Mouse (Mus musculus) intestine, embryonic 14.5 days (tissue): Measurements from ENCODE around the gene Tab1. TPM values are rescaled to one million over a fixed set of nuclear protein-coding genes. Genes with fewer than 3 reads are reported as not detected.

Experiments
- ATAC-seq: fragments of 200-750 bp; cut with Nextera tagmentation; replicated peaks from 2 replicates; pipeline ENCODE4 v1.8.0; 2017; ENCODE audit warnings: low read depth, moderate number of reproducible peaks, moderate TSS enrichment, moderate library complexity; ENCODE audit not compliant: low FRiP score, low TSS enrichment
- DNase-seq: peaks from one replicate; pipeline ENCODE4 v3.0.0-alpha.2; 2018; ENCODE audit warnings: low spot score
- H3K27ac ChIP-seq: fragments of 300-500 bp; sonication (generic); 2 replicates; pipeline ENCODE4 v1.5.1; 2014; ENCODE audit warnings: low read depth, mild to moderate bottlenecking, control low read depth
- H3K27me3 ChIP-seq: fragments of 300-500 bp; sonication (generic); replicated peaks from 2 replicates; pipeline ENCODE4 v1.6.1; 2014; ENCODE audit warnings: low read length, control low read depth; ENCODE audit not compliant: control insufficient read depth, insufficient read depth
- H3K36me3 ChIP-seq: fragments of 300-500 bp; sonication (generic); 2 replicates; pipeline ENCODE4 v1.6.1; 2014; ENCODE audit warnings: low read length, control low read depth; ENCODE audit not compliant: control insufficient read depth, insufficient read depth
- H3K4me1 ChIP-seq: fragments of 300-500 bp; sonication (generic); replicated peaks from 2 replicates; pipeline ENCODE4 v1.6.1; 2014; ENCODE audit warnings: low read length, control low read depth, mixed read lengths; ENCODE audit not compliant: control insufficient read depth, insufficient read depth
- H3K4me2 ChIP-seq: fragments of 300-500 bp; sonication (generic); 2 replicates; pipeline ENCODE4 v1.6.1; 2014; ENCODE audit warnings: low read length
- H3K4me3 ChIP-seq: fragments of 300-500 bp; sonication (generic); 2 replicates; pipeline ENCODE4 v1.5.1; 2014; ENCODE audit warnings: low read depth, low read length, control low read depth, mixed read lengths
- H3K9ac ChIP-seq: fragments of 300-500 bp; sonication (generic); 2 replicates; pipeline ENCODE4 v1.6.1; 2014; ENCODE audit warnings: mild to moderate bottlenecking, low read length
- H3K9me3 ChIP-seq: fragments of 300-500 bp; sonication (generic); 2 replicates; pipeline ENCODE4 v1.6.1; 2016; ENCODE audit warnings: low read length, control low read depth; ENCODE audit not compliant: control insufficient read depth
- WGBS: fragments of 180-500 bp; shearing (Covaris S2); extraction: QIAGEN DNeasy Blood & Tissue Kit; methylation state at CpG from one replicate; pipeline ENCODE4 v1.1.7; 2014; 5-methylcytosine and 5-hydroxymethylcytosine counted together
- polyA plus RNA-seq: library from polyadenylated mRNA; unstranded; fragments of >200 nt; fragmentation: Nextera tagmentation; extraction: Ambion mirVana; gene quantifications from 2 replicates; pipeline ENCODE4 v1.2.1, GENCODE M21; 2014

The Tab1 gene
- polyA plus RNA-seq, 1 experiment from 2014 or later = 37.5 TPM

- Histone ChIP-seq H3K36me3 (peaks cover 55% of the 10 kb centered on the region), H3K9ac (no peak overlapping the region), H3K4me1 (peaks cover 4% of the 10 kb centered on the region; the same call in 1 of the 2 replicates), H3K27me3 (no peaks in the 10 kb centered on the region), H3K9me3 (peaks cover under 1% of the 10 kb centered on the region), H3K4me3 (no peak overlapping the region), H3K4me2 (no peak overlapping the region), H3K27ac (no peak overlapping the region)
- DNase-seq (no peak), ATAC-seq (no peak)
- WGBS = 91% methylated on average over 14 of the region's 14 CpGs
Observed at GRCm38 (mm10) chr15:80147090-80147489, 14.2 kb downstream of the Tab1 start.

GRCm38 (mm10) chr15:80147511-80147910 is 14.6 kb downstream of the Tab1 start:
- H3K4me1 ChIP-seq = peaks cover 4% of the 10 kb centered on the region; the same call in 1 of the 2 replicates
- H3K27me3 ChIP-seq = no peaks in the 10 kb centered on the region
- DNase-seq (no peak), ATAC-seq (no peak)
- no peak overlapping the region for H3K4me3 ChIP-seq
- no peak overlapping the region for H3K4me2 ChIP-seq
- no peak overlapping the region for H3K27ac ChIP-seq
- H3K9ac ChIP-seq = no peak overlapping the region
- peaks cover 59% of the 10 kb centered on the region for H3K36me3 ChIP-seq
- H3K9me3 ChIP-seq = no peaks in the 10 kb centered on the region
- WGBS = 77% methylated on average over 5 of the region's 5 CpGs

- no peak for ATAC-seq
Observed at GRCm38 (mm10) chr15:80148565-80148964, 15.6 kb downstream of the Tab1 start.

GRCm38 (mm10) chr15:80149517-80149916 is 16.6 kb downstream of the Tab1 start:
- no peak overlapping the region for H3K4me2 ChIP-seq
- H3K27ac ChIP-seq = no peak overlapping the region
- 93% methylated on average over 7 of the region's 7 CpGs for WGBS
- no peak overlapping the region for H3K9ac ChIP-seq
- peaks cover 4% of the 10 kb centered on the region; the same call in 1 of the 2 replicates for H3K4me1 ChIP-seq
- peaks cover 66% of the 10 kb centered on the region for H3K36me3 ChIP-seq
- no peaks in the 10 kb centered on the region for H3K27me3 ChIP-seq
- DNase-seq = no peak
- no peak overlapping the region for H3K4me3 ChIP-seq
- ATAC-seq = no peak
- no peaks in the 10 kb centered on the region for H3K9me3 ChIP-seq

More at GRCm38 (mm10) chr15:80148565-80148964, 15.6 kb downstream of the Tab1 start:
- DNase-seq = no peak
- H3K9me3 ChIP-seq = no peaks in the 10 kb centered on the region
- H3K4me1 ChIP-seq = peaks cover 4% of the 10 kb centered on the region; the same call in 1 of the 2 replicates
- no peak overlapping the region for H3K9ac ChIP-seq
- H3K27ac ChIP-seq = no peak overlapping the region
- peaks cover 64% of the 10 kb centered on the region for H3K36me3 ChIP-seq
- no peak overlapping the region for H3K4me2 ChIP-seq
- H3K4me3 ChIP-seq = no peak overlapping the region
- 89% methylated on average over 8 of the region's 8 CpGs for WGBS
- no peaks in the 10 kb centered on the region for H3K27me3 ChIP-seq

- Histone ChIP-seq H3K4me2 (no peak overlapping the region), H3K4me1 (no peaks in the 10 kb centered on the region), H3K4me3 (no peak overlapping the region), H3K9ac (no peak overlapping the region), H3K27ac (no peak overlapping the region), H3K27me3 (no peaks in the 10 kb centered on the region), H3K9me3 (no peaks in the 10 kb centered on the region), H3K36me3 (peaks cover 92% of the 10 kb centered on the region)
- DNase-seq (no peak), ATAC-seq (no peak)
- WGBS = 92% methylated on average over 10 of the region's 10 CpGs
Observed at GRCm38 (mm10) chr15:80152663-80153062, 19.7 kb downstream of the Tab1 start.

- Histone ChIP-seq H3K9ac (no peak overlapping the region), H3K27ac (no peak overlapping the region), H3K4me1 (0 out of 2 replicates have a peak, but pooled peaks cover 5% of the 10 kb centered on the region), H3K27me3 (no peaks in the 10 kb centered on the region), H3K4me2 (no peak overlapping the region), H3K4me3 (no peak overlapping the region), H3K36me3 (peaks cover 97% of the 10 kb centered on the region), H3K9me3 (no peaks in the 10 kb centered on the region)
- DNase-seq (no peak), ATAC-seq (no peak)
- 82% methylated on average over 11 of the region's 11 CpGs for WGBS
Observed at GRCm38 (mm10) chr15:80153757-80154156, 20.8 kb downstream of the Tab1 start.

GRCm38 (mm10) chr15:80155707-80156106 is 22.8 kb downstream of the Tab1 start:
- Histone ChIP-seq H3K4me1 (peaks cover 19% of the 10 kb centered on the region; the same call in 1 of the 2 replicates), H3K27ac (no peak overlapping the region), H3K36me3 (peaks cover 97% of the 10 kb centered on the region), H3K4me3 (no peak overlapping the region), H3K4me2 (no peak overlapping the region), H3K9me3 (no peaks in the 10 kb centered on the region), H3K27me3 (no peaks in the 10 kb centered on the region), H3K9ac (no peak overlapping the region)
- DNase-seq (no peak), ATAC-seq (no peak)
- 95% methylated on average over 8 of the region's 8 CpGs for WGBS

- DNase-seq = no peak
- Histone ChIP-seq H3K9ac (no peak overlapping the region), H3K4me3 (no peak overlapping the region), H3K4me1 (peaks cover 19% of the 10 kb centered on the region; the same call in 1 of the 2 replicates), H3K27me3 (no peaks in the 10 kb centered on the region), H3K36me3 (peaks cover 99% of the 10 kb centered on the region), H3K9me3 (no peaks in the 10 kb centered on the region), H3K4me2 (no peak overlapping the region), H3K27ac (no peak overlapping the region)
- 93% methylated on average over 22 of the region's 22 CpGs for WGBS
- ATAC-seq = no peak
Observed at GRCm38 (mm10) chr15:80157197-80157943, 24.4 kb downstream of the Tab1 start.
